Mouse (Mus musculus): ENCODE results near the gene Pex5. TPM values are rescaled to one million over a fixed set of nuclear protein-coding genes. Genes with fewer than 3 reads are reported as not detected.
A peak's percentile ranks its signal among the peaks of the same experiment; 100 is the strongest.
"Not testable (repeated sequence)": the region's sequence is repeated elsewhere in the genome, so short reads cannot be mapped to it uniquely, and the experiment has no call there.

Gene Pex5
- polyA plus RNA-seq, 1 experiment from 2014 or later: 46.9 TPM

- no peak for ATAC-seq (replicated peaks; ENCODE audit: low FRiP score)
- H3K9ac ChIP-seq (ENCODE audit: low read length): no peak overlapping the region
- H3K4me2 ChIP-seq (ENCODE audit: low read depth, low read length, severe bottlenecking): no peak overlapping the region
- no peaks in the 10 kb centered on the region for H3K27me3 ChIP-seq (ENCODE audit: control insufficient read depth, insufficient read depth, low read length)
- no peaks in the 10 kb centered on the region for H3K36me3 ChIP-seq (ENCODE audit: control insufficient read depth, insufficient read depth, low read length)
- H3K4me3 ChIP-seq (ENCODE audit: low read depth, low read length): no peak overlapping the region
- H3K4me1 ChIP-seq (replicated peaks; ENCODE audit: control insufficient read depth, insufficient read depth, low read length): peaks cover 4% of the 10 kb centered on the region; the same call in 1 of the 2 replicates
- H3K9me3 ChIP-seq (ENCODE audit: control insufficient read depth, low read length): no peaks in the 10 kb centered on the region
- DNase-seq (ENCODE audit: low spot score): no peak
- WGBS: 89% methylated on average over 8 of the region's 8 CpGs
- no peak overlapping the region for H3K27ac ChIP-seq (ENCODE audit: low read depth, low read length)
These were observed 18.9 kb upstream of the Pex5 start for GRCm38 (mm10) chr6:124433688-124434324.

GRCm38 (mm10) chr6:124430784-124431495 lies 16.1 kb upstream of the Pex5 start:
- no peak overlapping the region for H3K4me3 ChIP-seq (ENCODE audit: low read depth, low read length)
- H3K36me3 ChIP-seq (ENCODE audit: control insufficient read depth, insufficient read depth, low read length): no peaks in the 10 kb centered on the region
- H3K27ac ChIP-seq (ENCODE audit: low read depth, low read length): no peak overlapping the region
- H3K9ac ChIP-seq (ENCODE audit: low read length): no peak overlapping the region; the same call in 1 of the 2 replicates
- WGBS: 49% methylated on average over 8 of the region's 8 CpGs
- no peak overlapping the region for H3K4me2 ChIP-seq (ENCODE audit: low read depth, low read length, severe bottlenecking)
- ATAC-seq (replicated peaks; ENCODE audit: low FRiP score) (peak; percentile 46), DNase-seq (ENCODE audit: low spot score) (no peak)
- H3K27me3 ChIP-seq (ENCODE audit: control insufficient read depth, insufficient read depth, low read length): no peaks in the 10 kb centered on the region
- no peaks in the 10 kb centered on the region for H3K9me3 ChIP-seq (ENCODE audit: control insufficient read depth, low read length)
- H3K4me1 ChIP-seq (replicated peaks; ENCODE audit: control insufficient read depth, insufficient read depth, low read length): peaks cover 4% of the 10 kb centered on the region; the same call in 1 of the 2 replicates

GRCm38 (mm10) chr6:124430379-124430778 lies 15.5 kb upstream of the Pex5 start:
- Histone ChIP-seq H3K36me3 (ENCODE audit: control insufficient read depth, insufficient read depth, low read length) (no peaks in the 10 kb centered on the region), H3K4me2 (ENCODE audit: low read depth, low read length, severe bottlenecking) (no peak overlapping the region), H3K9me3 (ENCODE audit: control insufficient read depth, low read length) (no peaks in the 10 kb centered on the region), H3K4me3 (ENCODE audit: low read depth, low read length) (no peak overlapping the region), H3K27me3 (ENCODE audit: control insufficient read depth, insufficient read depth, low read length) (no peaks in the 10 kb centered on the region), H3K27ac (ENCODE audit: low read depth, low read length) (no peak overlapping the region), H3K4me1 (replicated peaks; ENCODE audit: control insufficient read depth, insufficient read depth, low read length) (peaks cover 4% of the 10 kb centered on the region; the same call in 1 of the 2 replicates), H3K9ac (ENCODE audit: low read length) (no peak overlapping the region)
- DNase-seq (ENCODE audit: low spot score): no peak
- WGBS: 75% methylated on average over 3 of the region's 3 CpGs
- peak; percentile 28 for ATAC-seq (replicated peaks; ENCODE audit: low FRiP score)

- Histone ChIP-seq H3K9ac (ENCODE audit: low read length) (no peak overlapping the region), H3K27ac (ENCODE audit: low read depth, low read length) (no peak overlapping the region), H3K4me2 (ENCODE audit: low read depth, low read length, severe bottlenecking) (no peak overlapping the region), H3K9me3 (ENCODE audit: control insufficient read depth, low read length) (no peaks in the 10 kb centered on the region), H3K4me1 (replicated peaks; ENCODE audit: control insufficient read depth, insufficient read depth, low read length) (peaks cover 4% of the 10 kb centered on the region; the same call in 1 of the 2 replicates), H3K36me3 (ENCODE audit: control insufficient read depth, insufficient read depth, low read length) (no peaks in the 10 kb centered on the region), H3K4me3 (ENCODE audit: low read depth, low read length) (no peak overlapping the region), H3K27me3 (ENCODE audit: control insufficient read depth, insufficient read depth, low read length) (no peaks in the 10 kb centered on the region)
- no peak for DNase-seq (ENCODE audit: low spot score)
- 63% methylated on average over 5 of the region's 6 CpGs for WGBS
- no peak for ATAC-seq (replicated peaks; ENCODE audit: low FRiP score)
These were observed 13.1 kb upstream of the Pex5 start for GRCm38 (mm10) chr6:124427791-124428576.

GRCm38 (mm10) chr6:124427289-124427688 lies 12.4 kb upstream of the Pex5 start:
- 88% methylated on average over 7 of the region's 7 CpGs for WGBS
- Histone ChIP-seq H3K4me1 (replicated peaks; ENCODE audit: control insufficient read depth, insufficient read depth, low read length) (peaks cover 4% of the 10 kb centered on the region; the same call in 1 of the 2 replicates), H3K9me3 (ENCODE audit: control insufficient read depth, low read length) (no peaks in the 10 kb centered on the region), H3K4me3 (ENCODE audit: low read depth, low read length) (no peak overlapping the region), H3K4me2 (ENCODE audit: low read depth, low read length, severe bottlenecking) (no peak overlapping the region), H3K27ac (ENCODE audit: low read depth, low read length) (no peak overlapping the region), H3K27me3 (ENCODE audit: control insufficient read depth, insufficient read depth, low read length) (no peaks in the 10 kb centered on the region), H3K36me3 (ENCODE audit: control insufficient read depth, insufficient read depth, low read length) (no peaks in the 10 kb centered on the region), H3K9ac (ENCODE audit: low read length) (no peak overlapping the region)
- no peak for ATAC-seq (replicated peaks; ENCODE audit: low FRiP score)
- no peak for DNase-seq (ENCODE audit: low spot score)

GRCm38 (mm10) chr6:124426604-124427003 lies 11.7 kb upstream of the Pex5 start:
- Histone ChIP-seq H3K9me3 (ENCODE audit: control insufficient read depth, low read length) (no peaks in the 10 kb centered on the region), H3K4me1 (replicated peaks; ENCODE audit: control insufficient read depth, insufficient read depth, low read length) (peaks cover 4% of the 10 kb centered on the region; the same call in 1 of the 2 replicates), H3K4me3 (ENCODE audit: low read depth, low read length) (no peak overlapping the region), H3K27me3 (ENCODE audit: control insufficient read depth, insufficient read depth, low read length) (no peaks in the 10 kb centered on the region), H3K27ac (ENCODE audit: low read depth, low read length) (no peak overlapping the region), H3K36me3 (ENCODE audit: control insufficient read depth, insufficient read depth, low read length) (no peaks in the 10 kb centered on the region), H3K9ac (ENCODE audit: low read length) (no peak overlapping the region), H3K4me2 (ENCODE audit: low read depth, low read length, severe bottlenecking) (no peak overlapping the region)
- ATAC-seq (replicated peaks; ENCODE audit: low FRiP score) (no peak), DNase-seq (ENCODE audit: low spot score) (no peak)
- 75% methylated on average over 3 of the region's 3 CpGs for WGBS

GRCm38 (mm10) chr6:124425523-124425922 lies 10.7 kb upstream of the Pex5 start:
- no peaks in the 10 kb centered on the region for H3K9me3 ChIP-seq (ENCODE audit: control insufficient read depth, low read length)
- ATAC-seq (replicated peaks; ENCODE audit: low FRiP score): no peak
- no peak overlapping the region for H3K27ac ChIP-seq (ENCODE audit: low read depth, low read length)
- no peak for DNase-seq (ENCODE audit: low spot score)
- no peaks in the 10 kb centered on the region for H3K27me3 ChIP-seq (ENCODE audit: control insufficient read depth, insufficient read depth, low read length)
- H3K9ac ChIP-seq (ENCODE audit: low read length): no peak overlapping the region
- H3K4me3 ChIP-seq (ENCODE audit: low read depth, low read length): no peak overlapping the region
- H3K4me1 ChIP-seq (replicated peaks; ENCODE audit: control insufficient read depth, insufficient read depth, low read length): no peaks in the 10 kb centered on the region; the same call in 1 of the 2 replicates
- no peak overlapping the region for H3K4me2 ChIP-seq (ENCODE audit: low read depth, low read length, severe bottlenecking)
- H3K36me3 ChIP-seq (ENCODE audit: control insufficient read depth, insufficient read depth, low read length): no peaks in the 10 kb centered on the region
- 80% methylated on average over 6 of the region's 6 CpGs for WGBS

- not testable (repeated sequence) for H3K27me3 ChIP-seq (ENCODE audit: control insufficient read depth, insufficient read depth, low read length); DNase-seq (ENCODE audit: low spot score); H3K27ac ChIP-seq (ENCODE audit: low read depth, low read length); H3K4me1 ChIP-seq (replicated peaks; ENCODE audit: control insufficient read depth, insufficient read depth, low read length); ATAC-seq (replicated peaks; ENCODE audit: low FRiP score); H3K36me3 ChIP-seq (ENCODE audit: control insufficient read depth, insufficient read depth, low read length); H3K9me3 ChIP-seq (ENCODE audit: control insufficient read depth, low read length); H3K9ac ChIP-seq (ENCODE audit: low read length); H3K4me3 ChIP-seq (ENCODE audit: low read depth, low read length); H3K4me2 ChIP-seq (ENCODE audit: low read depth, low read length, severe bottlenecking)
- WGBS: 70% methylated on average over 7 of the region's 7 CpGs
These were observed 10.2 kb upstream of the Pex5 start for GRCm38 (mm10) chr6:124425042-124425441.

Measured in forebrain, embryonic 11.5 days (tissue).